Mouse (Mus musculus) CH12.LX (cell line): Measurements from ENCODE around the gene Pfas.
"Not testable (repeated sequence)": the region's sequence is repeated elsewhere in the genome, so short reads cannot be mapped to it uniquely, and the experiment has no call there.

Source experiments
- CTCF ChIP-seq, 2 experiments: IDR thresholded peaks in 1 of 2; conservative IDR thresholded peaks in 1 of 2; 2 replicates each; pipeline ENCODE4 v1.5.1; 2011 to 2012; ENCODE audit warnings: low read depth in 2 of 2, low read length in 2 of 2, improper control_type of control experiment in 1 of 2, inconsistent platforms in 1 of 2, mild to moderate bottlenecking in 1 of 2, moderate library complexity in 1 of 2
- MYC ChIP-seq: IDR thresholded peaks from 2 replicates; pipeline ENCODE4 v1.6.1; 2011; ENCODE audit warnings: low read depth, mild to moderate bottlenecking, improper control_type of control experiment, low read length
- NRF1 ChIP-seq: IDR thresholded peaks from 2 replicates; pipeline ENCODE4 v1.6.1; 2014; ENCODE audit warnings: low read depth, mild to moderate bottlenecking, inconsistent platforms, low read length, improper control_type of control experiment, moderate library complexity
- POLR2A ChIP-seq: IDR thresholded peaks from 2 replicates; pipeline ENCODE4 v1.6.1; 2011; ENCODE audit warnings: low read depth, mild to moderate bottlenecking, improper control_type of control experiment, low read length

DNA sequence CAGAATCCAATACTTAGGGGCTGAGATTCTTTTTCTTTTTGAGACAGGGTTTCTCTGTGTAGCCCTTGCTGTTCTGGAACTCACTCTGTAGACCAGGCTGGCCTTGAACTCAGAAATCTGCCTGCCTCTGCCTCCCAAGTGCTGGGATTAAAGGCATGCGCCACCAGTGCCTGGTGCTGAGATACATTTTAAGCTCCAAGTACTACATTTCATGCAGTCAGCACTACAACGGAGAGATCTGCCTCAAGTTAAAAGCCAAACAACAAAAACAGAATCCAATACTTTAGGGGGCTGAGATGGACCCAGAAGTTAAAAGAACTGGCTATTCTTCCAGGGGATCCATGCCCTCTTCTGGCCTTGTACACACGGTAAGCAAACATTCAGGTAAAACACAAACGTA lies 5.5 kb downstream of the Pfas start:
- not testable (repeated sequence) for TF ChIP-seq POLR2A; NRF1; CTCF (conservative IDR thresholded peaks at IDR 0.05 in 1 of 2, IDR thresholded peaks at IDR 0.05 in 1 of 2; ENCODE audit: low read depth in 2 of 2, low read length in 2 of 2); MYC
